Mouse (Mus musculus): ENCODE data around the gene Fndc5. TPM values are rescaled to one million over a fixed set of nuclear protein-coding genes. Genes with fewer than 3 reads are reported as not detected.

Fndc5 gene
- polyA plus RNA-seq, 1 experiment from 2014 or later, result 2.9 TPM

Other genes with a start within 250 kb of the Fndc5 start
- gene Azin2, start 174.6 kb upstream of the Fndc5 start, polyA plus RNA-seq (2015; fragmentation: Nextera tagmentation; extraction: Ambion mirVana), result 12.9 and 13.3 TPM in 2 replicates
- gene Ak2, start 145.0 kb upstream of the Fndc5 start, polyA plus RNA-seq (2015; fragmentation: Nextera tagmentation; extraction: Ambion mirVana), result 297 and 298 TPM in 2 replicates
- 6.7 and 7.0 TPM in 2 replicates for gene Rnf19b, start 78.7 kb upstream of the Fndc5 start, polyA plus RNA-seq (2015; fragmentation: Nextera tagmentation; extraction: Ambion mirVana)
- 90.0 and 106 TPM in 2 replicates for gene Tmem54, start 31.5 kb upstream of the Fndc5 start, polyA plus RNA-seq (2015; fragmentation: Nextera tagmentation; extraction: Ambion mirVana)
- 4.1 and 5.2 TPM in 2 replicates for gene Hpca, start 15.0 kb upstream of the Fndc5 start, polyA plus RNA-seq (2015; fragmentation: Nextera tagmentation; extraction: Ambion mirVana)
- 12.5 and 14.5 TPM in 2 replicates for gene S100pbp, start 52.7 kb downstream of the Fndc5 start, polyA plus RNA-seq (2015; fragmentation: Nextera tagmentation; extraction: Ambion mirVana)
- 94.2 and 97.2 TPM in 2 replicates for gene Yars, start 52.8 kb downstream of the Fndc5 start, polyA plus RNA-seq (2015; fragmentation: Nextera tagmentation; extraction: Ambion mirVana)
- gene C77080, start 124.4 kb downstream of the Fndc5 start, polyA plus RNA-seq (2015; fragmentation: Nextera tagmentation; extraction: Ambion mirVana), result 9.7 and 10.3 TPM in 2 replicates
- 1.2 TPM in 2 replicates for gene Sync, start 150.6 kb downstream of the Fndc5 start, polyA plus RNA-seq (2015; fragmentation: Nextera tagmentation; extraction: Ambion mirVana)
- 310 and 386 TPM in 2 replicates for gene Rbbp4, start 198.4 kb downstream of the Fndc5 start, polyA plus RNA-seq (2015; fragmentation: Nextera tagmentation; extraction: Ambion mirVana)
- gene Zbtb8os, start 198.7 kb downstream of the Fndc5 start, polyA plus RNA-seq (2015; fragmentation: Nextera tagmentation; extraction: Ambion mirVana), result 58.0 and 62.6 TPM in 2 replicates
- 15.1 and 15.4 TPM in 2 replicates for gene Zbtb8a, start 241.1 kb downstream of the Fndc5 start, polyA plus RNA-seq (2015; fragmentation: Nextera tagmentation; extraction: Ambion mirVana)